Mouse (Mus musculus) kidney, adult 2 months (tissue): Measurements from ENCODE around the gene Pacs1.

Experiments
- CTCF ChIP-seq: fragments of 200-500 bp; conservative IDR thresholded peaks from 2 replicates; pipeline ENCODE4 v1.5.1; 2011; ENCODE audit warnings: low read depth, mild to moderate bottlenecking, control low read depth, low read length, moderate library complexity, mixed read lengths; ENCODE audit not compliant: insufficient read depth, insufficient read length
- POLR2A ChIP-seq: fragments of 200-500 bp; IDR thresholded peaks from one replicate; pipeline ENCODE4 v1.6.1; 2011; ENCODE audit warnings: low read depth, low read length, control low read depth

DNA sequence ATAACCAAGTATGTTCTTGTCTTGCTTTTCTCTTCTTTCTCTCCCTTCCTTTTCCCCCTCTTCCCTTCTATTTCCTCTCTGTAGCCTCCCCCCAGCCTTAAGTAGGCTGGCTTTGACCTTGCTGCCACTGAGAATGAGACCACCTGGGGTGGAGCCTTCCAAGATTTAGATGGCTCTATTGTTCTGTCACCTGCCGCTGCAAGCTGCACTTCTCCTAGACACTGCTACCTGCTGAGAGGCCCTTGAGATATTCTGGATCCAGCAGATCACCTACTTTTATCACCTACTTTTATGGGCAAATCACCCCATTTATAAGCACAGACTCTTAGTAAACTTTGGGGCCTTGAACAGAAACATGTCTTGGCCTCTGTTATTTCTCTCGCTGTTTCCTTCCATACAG lies 48.3 kb downstream of the Pacs1 start:
- no peak for TF ChIP-seq CTCF
- TF ChIP-seq POLR2A: no peak
